Mouse (Mus musculus): Measurements from ENCODE around the gene Banf1. TPM values are rescaled to one million over a fixed set of nuclear protein-coding genes. Genes with fewer than 3 reads are reported as not detected.
A peak's percentile ranks its signal among the peaks of the same experiment; 100 is the strongest.
"Not testable (repeated sequence)": the region's sequence is repeated elsewhere in the genome, so short reads cannot be mapped to it uniquely, and the experiment has no call there.

Gene Banf1
- polyA plus RNA-seq, 1 experiment from 2014 or later: 375 TPM

DNA sequence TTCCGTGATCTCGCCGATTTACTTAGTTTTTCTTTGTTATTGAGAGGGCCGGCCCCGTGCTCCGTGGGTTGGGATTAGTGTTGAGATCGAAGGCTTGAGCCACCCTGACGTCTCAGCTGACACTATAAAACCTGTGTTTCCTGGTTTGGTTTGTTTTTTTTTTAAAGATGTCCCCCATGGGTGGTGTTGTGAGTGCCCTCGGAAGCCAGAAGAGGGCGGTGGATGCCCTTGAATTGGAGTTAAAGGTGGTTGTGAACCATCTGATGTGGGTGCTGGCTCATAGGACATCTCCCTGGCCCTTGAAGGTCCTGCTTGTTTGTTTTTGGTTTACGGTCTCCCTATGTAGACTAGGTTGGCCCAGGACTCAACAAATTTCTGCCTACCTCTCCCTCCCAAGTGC is 487 bp upstream of the Banf1 start:
- H3K9me3 ChIP-seq (ENCODE audit: control insufficient read depth, low read length): no peaks in the 10 kb centered on the region
- DNase-seq (ENCODE audit: low spot score) (no peak), ATAC-seq (ENCODE audit: low read depth) (no peak)
- H3K9ac ChIP-seq (ENCODE audit: low read depth, low read length): peak overlapping the region; percentile 83
- peaks cover 58% of the 10 kb centered on the region for H3K36me3 ChIP-seq (ENCODE audit: control insufficient read depth, insufficient read depth, low read length)
- peak overlapping the region; percentile 95 for H3K4me2 ChIP-seq (ENCODE audit: low read depth, low read length)
- 12% methylated on average over 11 of the region's 11 CpGs for WGBS
- peaks cover 13% of the 10 kb centered on the region for H3K4me1 ChIP-seq (ENCODE audit: control insufficient read depth, insufficient read depth, low read length)
- H3K27ac ChIP-seq (replicated peaks; ENCODE audit: low read depth, low read length): peak overlapping the region; percentile 94
- H3K4me3 ChIP-seq (ENCODE audit: low read depth, low read length): peak overlapping the region; percentile 97
- no peaks in the 10 kb centered on the region for H3K27me3 ChIP-seq (replicated peaks; ENCODE audit: control insufficient read depth, insufficient read depth, low read length)

DNA sequence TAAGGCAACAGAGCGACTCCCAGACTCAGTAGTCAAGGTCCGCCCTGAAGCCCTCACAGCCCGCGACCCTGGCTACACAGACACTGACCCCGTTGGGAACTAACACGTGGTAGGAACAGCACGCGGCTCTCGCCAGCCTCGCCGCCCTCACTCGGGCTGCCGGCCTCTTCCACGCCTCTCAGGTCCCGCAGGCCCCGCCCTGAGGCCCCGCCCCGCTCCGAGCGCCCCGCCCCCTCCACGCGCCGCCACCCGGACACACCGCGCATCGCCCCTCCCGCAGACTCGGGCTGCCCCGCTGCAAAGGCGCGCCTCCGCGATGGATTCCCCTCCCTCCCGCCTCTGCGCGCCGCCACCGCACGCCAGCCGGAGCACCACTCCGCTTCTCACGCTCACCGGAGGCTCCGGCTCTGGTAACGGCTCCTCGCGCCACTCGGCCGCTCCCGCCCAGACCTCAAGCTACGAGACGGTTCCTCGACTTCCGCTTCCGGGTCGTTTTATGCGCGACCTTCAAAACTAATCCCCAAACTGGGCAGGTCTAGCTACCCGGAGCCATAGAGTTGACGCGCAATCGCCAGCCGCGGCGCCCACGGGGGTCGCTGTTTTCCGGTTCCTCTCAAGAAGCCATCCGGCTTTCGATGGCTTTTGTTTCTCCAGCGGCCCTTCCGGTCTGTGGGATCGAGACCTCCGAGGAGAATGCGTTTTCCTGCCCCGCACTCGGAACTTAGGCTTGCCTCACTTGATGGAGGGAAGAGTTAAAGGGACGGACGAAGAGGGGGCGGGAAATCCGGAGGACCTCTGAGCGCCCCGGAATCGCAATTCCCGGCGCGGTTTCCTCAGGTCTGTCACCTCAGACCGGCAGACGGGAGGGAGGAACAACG is 554 bp downstream of the Banf1 start, which contains the start of gene Eif1ad:
Gene Eif1ad, plus strand, starts transcription at position 567 of the 878 bp plus-strand sequence.
- peaks cover 47% of the 10 kb centered on the region for H3K36me3 ChIP-seq (ENCODE audit: control insufficient read depth, insufficient read depth, low read length)
- DNase-seq (ENCODE audit: low spot score) (peak; percentile 99), ATAC-seq (ENCODE audit: low read depth) (peak; percentile 96)
- H3K4me2 ChIP-seq (ENCODE audit: low read depth, low read length): peak within 1 kb of the TSS; percentile 95
- peak within 1 kb of the TSS; percentile 97 for H3K4me3 ChIP-seq (ENCODE audit: low read depth, low read length)
- under 1% methylated on average over 64 of the region's 92 CpGs for WGBS
- no peaks in the 10 kb centered on the region for H3K27me3 ChIP-seq (replicated peaks; ENCODE audit: control insufficient read depth, insufficient read depth, low read length)
- peak within 1 kb of the TSS; percentile 83 for H3K9ac ChIP-seq (ENCODE audit: low read depth, low read length)
- H3K27ac ChIP-seq (replicated peaks; ENCODE audit: low read depth, low read length): peak within 1 kb of the TSS; percentile 94
- no peaks in the 10 kb centered on the region for H3K9me3 ChIP-seq (ENCODE audit: control insufficient read depth, low read length)
- H3K4me1 ChIP-seq (ENCODE audit: control insufficient read depth, insufficient read depth, low read length): peaks cover 13% of the 10 kb centered on the region

GRCm38 (mm10) chr19:5365751-5366150 is 1.2 kb downstream of the Banf1 start:
- peak overlapping the region; percentile 83 for H3K9ac ChIP-seq (ENCODE audit: low read depth, low read length)
- DNase-seq (ENCODE audit: low spot score) (no peak), ATAC-seq (ENCODE audit: low read depth) (no peak)
- peak overlapping the region; percentile 95 for H3K4me2 ChIP-seq (ENCODE audit: low read depth, low read length)
- peak overlapping the region; percentile 94 for H3K27ac ChIP-seq (replicated peaks; ENCODE audit: low read depth, low read length)
- peaks cover 43% of the 10 kb centered on the region for H3K36me3 ChIP-seq (ENCODE audit: control insufficient read depth, insufficient read depth, low read length)
- H3K4me1 ChIP-seq (ENCODE audit: control insufficient read depth, insufficient read depth, low read length): peaks cover 13% of the 10 kb centered on the region
- WGBS: 19% methylated on average over 11 of the region's 11 CpGs
- no peaks in the 10 kb centered on the region for H3K27me3 ChIP-seq (replicated peaks; ENCODE audit: control insufficient read depth, insufficient read depth, low read length)
- H3K4me3 ChIP-seq (ENCODE audit: low read depth, low read length): peak overlapping the region; percentile 97
- H3K9me3 ChIP-seq (ENCODE audit: control insufficient read depth, low read length): no peaks in the 10 kb centered on the region

GRCm38 (mm10) chr19:5364124-5364523 is 2.8 kb downstream of the Banf1 start:
- ATAC-seq (ENCODE audit: low read depth) (no peak), DNase-seq (ENCODE audit: low spot score) (no peak)
- WGBS: 90% methylated on average over 2 of the region's 2 CpGs
- Histone ChIP-seq H3K4me3 (ENCODE audit: low read depth, low read length) (no peak overlapping the region), H3K27ac (replicated peaks; ENCODE audit: low read depth, low read length) (no peak overlapping the region), H3K4me1 (ENCODE audit: control insufficient read depth, insufficient read depth, low read length) (peaks cover 13% of the 10 kb centered on the region), H3K4me2 (ENCODE audit: low read depth, low read length) (no peak overlapping the region), H3K36me3 (ENCODE audit: control insufficient read depth, insufficient read depth, low read length) (peaks cover 26% of the 10 kb centered on the region), H3K27me3 (replicated peaks; ENCODE audit: control insufficient read depth, insufficient read depth, low read length) (no peaks in the 10 kb centered on the region), H3K9ac (ENCODE audit: low read depth, low read length) (no peak overlapping the region), H3K9me3 (ENCODE audit: control insufficient read depth, low read length) (no peaks in the 10 kb centered on the region)

GRCm38 (mm10) chr19:5362186-5362585 is 4.8 kb downstream of the Banf1 start:
- H3K9ac ChIP-seq (ENCODE audit: low read depth, low read length): no peak overlapping the region
- no peaks in the 10 kb centered on the region for H3K27me3 ChIP-seq (replicated peaks; ENCODE audit: control insufficient read depth, insufficient read depth, low read length)
- no peak overlapping the region for H3K4me2 ChIP-seq (ENCODE audit: low read depth, low read length)
- no peak overlapping the region for H3K27ac ChIP-seq (replicated peaks; ENCODE audit: low read depth, low read length)
- WGBS: 83% methylated on average over 2 of the region's 2 CpGs
- DNase-seq (ENCODE audit: low spot score): no peak
- no peak overlapping the region for H3K4me3 ChIP-seq (ENCODE audit: low read depth, low read length)
- peaks cover 6% of the 10 kb centered on the region for H3K4me1 ChIP-seq (ENCODE audit: control insufficient read depth, insufficient read depth, low read length)
- H3K36me3 ChIP-seq (ENCODE audit: control insufficient read depth, insufficient read depth, low read length): peaks cover 15% of the 10 kb centered on the region
- H3K9me3 ChIP-seq (ENCODE audit: control insufficient read depth, low read length): no peaks in the 10 kb centered on the region
- ATAC-seq (ENCODE audit: low read depth): no peak

- no peaks in the 10 kb centered on the region for H3K4me1 ChIP-seq (ENCODE audit: control insufficient read depth, insufficient read depth, low read length)
Measured at GRCm38 (mm10) chr19:5356080-5356479, 10.9 kb downstream of the Banf1 start.

GRCm38 (mm10) chr19:5353609-5354008 is 13.4 kb downstream of the Banf1 start:
- Histone ChIP-seq H3K27me3 (replicated peaks; ENCODE audit: control insufficient read depth, insufficient read depth, low read length) (no peaks in the 10 kb centered on the region), H3K4me2 (ENCODE audit: low read depth, low read length) (no peak overlapping the region), H3K9ac (ENCODE audit: low read depth, low read length) (no peak overlapping the region), H3K27ac (replicated peaks; ENCODE audit: low read depth, low read length) (no peak overlapping the region), H3K4me1 (ENCODE audit: control insufficient read depth, insufficient read depth, low read length) (0 out of 2 replicates have a peak, but pooled peaks cover 4% of the 10 kb centered on the region), H3K4me3 (ENCODE audit: low read depth, low read length) (no peak overlapping the region), H3K36me3 (ENCODE audit: control insufficient read depth, insufficient read depth, low read length) (no peaks in the 10 kb centered on the region), H3K9me3 (ENCODE audit: control insufficient read depth, low read length) (no peaks in the 10 kb centered on the region)
- WGBS: 79% methylated on average over 2 of the region's 2 CpGs
- DNase-seq (ENCODE audit: low spot score): no peak
- no peak for ATAC-seq (ENCODE audit: low read depth)

More at GRCm38 (mm10) chr19:5356080-5356479, 10.9 kb downstream of the Banf1 start:
- H3K9me3 ChIP-seq (ENCODE audit: control insufficient read depth, low read length): no peaks in the 10 kb centered on the region
- no peak for ATAC-seq (ENCODE audit: low read depth)
- H3K4me2 ChIP-seq (ENCODE audit: low read depth, low read length): no peak overlapping the region
- no peak overlapping the region for H3K9ac ChIP-seq (ENCODE audit: low read depth, low read length)
- no peaks in the 10 kb centered on the region for H3K36me3 ChIP-seq (ENCODE audit: control insufficient read depth, insufficient read depth, low read length)
- DNase-seq (ENCODE audit: low spot score): no peak
- WGBS: no CpG with 5 or more reads among the region's 1 CpGs
- no peaks in the 10 kb centered on the region for H3K27me3 ChIP-seq (replicated peaks; ENCODE audit: control insufficient read depth, insufficient read depth, low read length)
- H3K27ac ChIP-seq (replicated peaks; ENCODE audit: low read depth, low read length): no peak overlapping the region
- H3K4me3 ChIP-seq (ENCODE audit: low read depth, low read length): no peak overlapping the region

DNA sequence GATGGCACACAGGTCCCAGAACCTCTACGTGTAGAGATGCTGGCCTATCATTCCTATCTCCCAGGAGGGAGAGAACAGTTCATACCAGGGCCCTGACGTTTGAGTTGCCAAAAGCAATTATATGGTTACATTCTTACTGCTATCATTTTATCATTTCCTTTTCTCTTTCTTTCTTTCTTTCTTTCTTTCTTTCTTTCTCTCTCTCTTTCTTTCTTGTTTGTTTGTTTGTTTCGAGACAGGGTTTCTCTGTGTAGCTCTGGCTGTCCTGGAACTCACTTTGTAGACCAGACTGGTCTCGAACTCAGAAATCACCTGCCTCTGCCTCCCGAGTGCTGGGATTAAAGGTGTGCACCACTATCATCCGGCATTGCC is 17.5 kb downstream of the Banf1 start, which contains the start of gene Cst6:
Gene Cst6, minus strand, starts transcription at position 73 of the 372 bp plus-strand sequence.
- not testable (repeated sequence) for H3K4me1 ChIP-seq (ENCODE audit: control insufficient read depth, insufficient read depth, low read length); H3K36me3 ChIP-seq (ENCODE audit: control insufficient read depth, insufficient read depth, low read length); ATAC-seq (ENCODE audit: low read depth); H3K27me3 ChIP-seq (replicated peaks; ENCODE audit: control insufficient read depth, insufficient read depth, low read length); DNase-seq (ENCODE audit: low spot score); H3K9me3 ChIP-seq (ENCODE audit: control insufficient read depth, low read length); H3K27ac ChIP-seq (replicated peaks; ENCODE audit: low read depth, low read length)
- 59% methylated on average over 6 of the region's 6 CpGs for WGBS
- peak within 1 kb of the TSS; percentile 38 for H3K4me3 ChIP-seq (ENCODE audit: low read depth, low read length)
- peak within 1 kb of the TSS; percentile 68 for H3K4me2 ChIP-seq (ENCODE audit: low read depth, low read length)
- peak within 1 kb of the TSS; percentile 62 for H3K9ac ChIP-seq (ENCODE audit: low read depth, low read length)
